Mouse (Mus musculus) MEL (cell line): Measurements from ENCODE around the gene Fbxw7. TPM values are rescaled to one million over a fixed set of nuclear protein-coding genes. Genes with fewer than 3 reads are reported as not detected.

Source experiments
- DNase-seq: peaks from one replicate; pipeline ENCODE4 v3.0.0; 2011; ENCODE audit warnings: low read depth, low spot score
- H3K27ac ChIP-seq: 2 replicates; pipeline ENCODE4 v1.5.1; 2012; ENCODE audit warnings: low read depth, mild to moderate bottlenecking, control low read depth, low read length, moderate library complexity; ENCODE audit not compliant: control insufficient read depth
- H3K27me3 ChIP-seq, 2 experiments: fragments of 150-350 bp in 1 of 2; sonication (generic) in 1 of 2; 2 replicates each; pipeline ENCODE4 v1.6.1; 2012; ENCODE audit warnings: low read length in 2 of 2, mild to moderate bottlenecking in 2 of 2, improper control_type of control experiment in 1 of 2, moderate library complexity in 1 of 2; ENCODE audit not compliant: insufficient read depth in 2 of 2, control insufficient read depth in 1 of 2
- H3K36me3 ChIP-seq, 2 experiments: 2 replicates each; pipeline ENCODE4 v1.6.1; 2012 to 2014; ENCODE audit warnings: low read length in 2 of 2, improper control_type of control experiment in 1 of 2, inconsistent platforms in 1 of 2, mild to moderate bottlenecking in 1 of 2; ENCODE audit not compliant: insufficient read depth in 2 of 2, control insufficient read depth in 1 of 2
- H3K4me1 ChIP-seq, 2 experiments: fragments of 150-350 bp in 1 of 2; sonication (generic) in 1 of 2; 2 replicates each; pipeline ENCODE4 v1.6.1; 2012; ENCODE audit warnings: low read length in 2 of 2, improper control_type of control experiment in 1 of 2, mild to moderate bottlenecking in 1 of 2; ENCODE audit not compliant: insufficient read depth in 2 of 2, control insufficient read depth in 1 of 2
- H3K4me3 ChIP-seq, 2 experiments: fragments of 150-350 bp in 1 of 2; sonication (generic) in 1 of 2; 2 replicates each; pipeline ENCODE4 v1.5.1; 2012; ENCODE audit warnings: low read depth in 2 of 2, low read length in 2 of 2, mild to moderate bottlenecking in 2 of 2, moderate library complexity in 2 of 2, control low read depth in 1 of 2, improper control_type of control experiment in 1 of 2; ENCODE audit not compliant: control insufficient read depth in 1 of 2, insufficient read depth in 1 of 2
- H3K79me2 ChIP-seq: 2 replicates; pipeline ENCODE4 v1.6.1; 2012; ENCODE audit warnings: mild to moderate bottlenecking, low read length, moderate library complexity; ENCODE audit not compliant: control insufficient read depth, poor library complexity, insufficient read depth
- H3K9ac ChIP-seq: 2 replicates; pipeline ENCODE4 v1.6.1; 2012; ENCODE audit warnings: low read depth, mild to moderate bottlenecking, control low read depth, low read length, moderate library complexity; ENCODE audit not compliant: control insufficient read depth, poor library complexity, severe bottlenecking
- H3K9me3 ChIP-seq: fragments of 150-350 bp; sonication (generic); replicated peaks from 2 replicates; pipeline ENCODE4 v1.6.1; 2012; ENCODE audit warnings: mild to moderate bottlenecking, low read length, improper control_type of control experiment, moderate library complexity; ENCODE audit not compliant: insufficient read depth
- E2F4 ChIP-seq: IDR thresholded peaks from 2 replicates; pipeline ENCODE4 v1.6.1; 2011; ENCODE audit warnings: low read depth, low read length, improper control_type of control experiment, borderline replicate concordance
- ELF1 ChIP-seq: IDR thresholded peaks from 2 replicates; pipeline ENCODE4 v1.6.1; 2014; ENCODE audit warnings: low read depth, mild to moderate bottlenecking, inconsistent platforms, low read length, improper control_type of control experiment, moderate library complexity
- ETS1 ChIP-seq: IDR thresholded peaks from 2 replicates; pipeline ENCODE4 v1.6.1; 2012; ENCODE audit warnings: low read depth, mild to moderate bottlenecking, inconsistent platforms, low read length, improper control_type of control experiment, moderate library complexity
- GATA1 ChIP-seq: IDR thresholded peaks from 2 replicates; pipeline ENCODE4 v1.6.1; 2011; ENCODE audit warnings: low read depth, low read length, improper control_type of control experiment
- KAT2A ChIP-seq: conservative IDR thresholded peaks from 2 replicates; pipeline ENCODE4 v1.6.1; 2012; ENCODE audit warnings: low read depth, low read length, improper control_type of control experiment, inconsistent platforms
- MAX ChIP-seq: IDR thresholded peaks from 2 replicates; pipeline ENCODE4 v1.6.1; 2011; ENCODE audit warnings: low read length, improper control_type of control experiment
- MAZ ChIP-seq: IDR thresholded peaks from 2 replicates; pipeline ENCODE4 v1.6.1; 2012; ENCODE audit warnings: low read depth, mild to moderate bottlenecking, inconsistent platforms, low read length, improper control_type of control experiment
- MEF2A ChIP-seq: IDR thresholded peaks from 2 replicates; pipeline ENCODE4 v1.6.1; 2014; ENCODE audit warnings: low read depth, mild to moderate bottlenecking, inconsistent platforms, low read length, improper control_type of control experiment; ENCODE audit not compliant: poor library complexity, insufficient replicate concordance, severe bottlenecking; ENCODE audit errors: extremely low read depth
- NELFE ChIP-seq: IDR thresholded peaks from 2 replicates; pipeline ENCODE4 v1.6.1; 2011; ENCODE audit warnings: low read depth, low read length, improper control_type of control experiment
- POLR2A ChIP-seq, 2 experiments: IDR thresholded peaks; 2 replicates each; pipeline ENCODE4 v1.6.1; 2011 to 2012; ENCODE audit warnings: low read length in 2 of 2, mild to moderate bottlenecking in 2 of 2, control low read depth in 1 of 2, improper control_type of control experiment in 1 of 2, low read depth in 1 of 2, moderate library complexity in 1 of 2; ENCODE audit not compliant: control insufficient read depth in 1 of 2, insufficient read depth in 1 of 2, poor library complexity in 1 of 2
- TAL1 ChIP-seq: IDR thresholded peaks from 2 replicates; pipeline ENCODE4 v1.6.1; 2012; ENCODE audit warnings: mild to moderate bottlenecking, inconsistent platforms, low read length, moderate library complexity, mixed read lengths
- TBP ChIP-seq: IDR thresholded peaks from 2 replicates; pipeline ENCODE4 v1.8.0; 2011; ENCODE audit warnings: low read depth, low read length, improper control_type of control experiment
- TCF12 ChIP-seq: IDR thresholded peaks from 2 replicates; pipeline ENCODE4 v1.6.1; 2014; ENCODE audit warnings: low read depth, mild to moderate bottlenecking, inconsistent platforms, low read length, improper control_type of control experiment, moderate library complexity
- UBTF ChIP-seq: IDR thresholded peaks from 2 replicates; pipeline ENCODE4 v1.6.1; 2012; ENCODE audit warnings: low read depth, mild to moderate bottlenecking, inconsistent platforms, low read length, improper control_type of control experiment, moderate library complexity, borderline replicate concordance; ENCODE audit not compliant: insufficient read depth
- USF1 ChIP-seq: IDR thresholded peaks from 2 replicates; pipeline ENCODE4 v1.6.1; 2014; ENCODE audit warnings: low read depth, mild to moderate bottlenecking, inconsistent platforms, low read length, improper control_type of control experiment, moderate library complexity
- ZC3H11A ChIP-seq: IDR thresholded peaks from 2 replicates; pipeline ENCODE4 v1.6.1; 2012; ENCODE audit warnings: low read depth, mild to moderate bottlenecking, inconsistent platforms, low read length, improper control_type of control experiment
- ZKSCAN1 ChIP-seq: IDR thresholded peaks from 2 replicates; pipeline ENCODE4 v1.6.1; 2012; ENCODE audit warnings: low read depth, mild to moderate bottlenecking, inconsistent platforms, low read length, improper control_type of control experiment, moderate library complexity
- polyA plus RNA-seq, 2 experiments: library from polyadenylated mRNA; stranded (reverse) in 1 of 2; unstranded in 1 of 2; fragments of >175 nt in 1 of 2; fragments of >200 nt in 1 of 2; gene quantifications; 2 replicates each; pipeline versions ENCODE4 v1.2.1 to v1.2.4; 2012; ENCODE audit warnings: low replicate concordance in 2 of 2, low read depth in 1 of 2; ENCODE audit not compliant: insufficient read length in 2 of 2, insufficient read depth in 1 of 2, missing spikeins in 1 of 2
- total RNA-seq: library from RNA; depleted of rRNA; stranded (reverse); fragments of 300-350 nt; gene quantifications from 2 replicates; pipeline ENCODE4 v1.2.3, GENCODE M21; 2012

The Fbxw7 gene
- total and polyA plus RNA-seq, 3 experiments, result 11.8 to 14.5 TPM; not detected in 1

GRCm38 (mm10) chr3:84775577-84775976 lies 39.5 kb upstream of the Fbxw7 start:
- Histone ChIP-seq H3K27ac (no peak overlapping the region), H3K4me3 (no peak overlapping the region), H3K36me3 (peaks cover 0 to 12% of the 10 kb centered on the region in 2 experiments; a peak in 2 of 4 replicates), H3K9me3 (no peaks in the 10 kb centered on the region), H3K9ac (no peak overlapping the region), H3K4me1 (peaks cover 0 to 12% of the 10 kb centered on the region in 2 experiments; a peak in 2 of 4 replicates), H3K79me2 (no peaks in the 10 kb centered on the region), H3K27me3 (no peaks in the 10 kb centered on the region)
- no peak for DNase-seq
- no peak for TF ChIP-seq MAX

- no peak for TF ChIP-seq POLR2A (IDR thresholded peaks at IDR 0.05; ENCODE audit: control insufficient read depth in 1 of 2, insufficient read depth in 1 of 2, low read depth in 1 of 2, low read length in 2 of 2, poor library complexity in 1 of 2)
- TF ChIP-seq ELF1, result no peak
- no peak for TF ChIP-seq ZKSCAN1
- no peak for TF ChIP-seq TCF12
- no peak for TF ChIP-seq TAL1
- TF ChIP-seq MAZ, result no peak
- Histone ChIP-seq H3K4me1 (peaks cover 0 to 9% of the 10 kb centered on the region in 2 experiments; a peak in 2 of 4 replicates), H3K4me3 (no peak overlapping the region), H3K27me3 (no peaks in the 10 kb centered on the region), H3K79me2 (no peaks in the 10 kb centered on the region), H3K36me3 (peaks cover 0 to 10% of the 10 kb centered on the region in 2 experiments; a peak in 2 of 4 replicates), H3K9ac (no peak overlapping the region), H3K27ac (no peak overlapping the region), H3K9me3 (no peaks in the 10 kb centered on the region)
- DNase-seq, result no peak
Observed at GRCm38 (mm10) chr3:84776084-84776483, 39.0 kb upstream of the Fbxw7 start.

- no peak for TF ChIP-seq E2F4
- no peak for TF ChIP-seq ETS1
- no peak for TF ChIP-seq GATA1
- TF ChIP-seq MAX, result no peak
- TF ChIP-seq NELFE, result no peak
- TF ChIP-seq MEF2A, result no peak
- TF ChIP-seq TCF12, result no peak
- no peak for TF ChIP-seq KAT2A
- TF ChIP-seq UBTF, result no peak
- TF ChIP-seq USF1, result no peak
- no peak for TF ChIP-seq TBP
- no peak for TF ChIP-seq ZC3H11A
- TF ChIP-seq MAZ, result no peak
Observed at GRCm38 (mm10) chr3:84787914-84788313, 27.2 kb upstream of the Fbxw7 start.

More at GRCm38 (mm10) chr3:84787914-84788313, 27.2 kb upstream of the Fbxw7 start:
- Histone ChIP-seq H3K4me1 (no peaks in the 10 kb centered on the region), H3K79me2 (no peaks in the 10 kb centered on the region), H3K36me3 (no peaks in the 10 kb centered on the region), H3K27me3 (no peaks in the 10 kb centered on the region), H3K4me3 (no peak overlapping the region), H3K9ac (no peak overlapping the region), H3K9me3 (no peaks in the 10 kb centered on the region), H3K27ac (no peak overlapping the region)
- no peak for DNase-seq
